Mouse (Mus musculus): ENCODE measurements around the gene Mzf1. TPM values are rescaled to one million over a fixed set of nuclear protein-coding genes. Genes with fewer than 3 reads are reported as not detected.

The Mzf1 gene
- polyA plus RNA-seq, 1 experiment: 0.90 TPM

GRCm38 (mm10) chr7:13003380-13003779 lies 51.2 kb downstream of the Mzf1 start:
- Histone ChIP-seq H3K4me1 (ENCODE audit: control insufficient read depth, insufficient read depth, low read length) (no peaks in the 10 kb centered on the region), H3K27me3 (ENCODE audit: control insufficient read depth, insufficient read depth, low read length, poor library complexity, severe bottlenecking) (no peaks in the 10 kb centered on the region), H3K9ac (ENCODE audit: low read depth, poor library complexity, severe bottlenecking) (no peak overlapping the region), H3K36me3 (ENCODE audit: control insufficient read depth, insufficient read depth, low read length, poor library complexity, severe bottlenecking) (no peaks in the 10 kb centered on the region), H3K27ac (ENCODE audit: insufficient read depth, low read length) (no peak overlapping the region), H3K9me3 (replicated peaks; ENCODE audit: control insufficient read depth, insufficient read depth, low read length, poor library complexity, severe bottlenecking) (no peaks in the 10 kb centered on the region), H3K4me3 (ENCODE audit: low read depth, low read length) (no peak overlapping the region)
- TF ChIP-seq EP300 (IDR thresholded peaks at IDR 0.05; ENCODE audit: insufficient read depth, low read depth, low read length) (no peak), POLR2A (IDR thresholded peaks at IDR 0.05; ENCODE audit: insufficient read depth, low read length) (no peak), CTCF (IDR thresholded peaks at IDR 0.05; ENCODE audit: low read depth, low read length) (no peak)

- Histone ChIP-seq H3K36me3 (ENCODE audit: control insufficient read depth, insufficient read depth, low read length, poor library complexity, severe bottlenecking) (no peaks in the 10 kb centered on the region), H3K4me1 (ENCODE audit: control insufficient read depth, insufficient read depth, low read length) (no peaks in the 10 kb centered on the region), H3K27ac (ENCODE audit: insufficient read depth, low read length) (no peak overlapping the region), H3K9ac (ENCODE audit: low read depth, poor library complexity, severe bottlenecking) (no peak overlapping the region), H3K4me3 (ENCODE audit: low read depth, low read length) (no peak overlapping the region), H3K9me3 (replicated peaks; ENCODE audit: control insufficient read depth, insufficient read depth, low read length, poor library complexity, severe bottlenecking) (no peaks in the 10 kb centered on the region), H3K27me3 (ENCODE audit: control insufficient read depth, insufficient read depth, low read length, poor library complexity, severe bottlenecking) (no peaks in the 10 kb centered on the region)
- no peak for TF ChIP-seq POLR2A (IDR thresholded peaks at IDR 0.05; ENCODE audit: insufficient read depth, low read length)
- no peak for TF ChIP-seq EP300 (IDR thresholded peaks at IDR 0.05; ENCODE audit: insufficient read depth, low read depth, low read length)
- no peak for TF ChIP-seq CTCF (IDR thresholded peaks at IDR 0.05; ENCODE audit: low read depth, low read length)
Measured at GRCm38 (mm10) chr7:13001584-13001983, 53.0 kb downstream of the Mzf1 start.

GRCm38 (mm10) chr7:12998851-12999250 lies 55.7 kb downstream of the Mzf1 start, which contains the start of gene Trim28:
Gene Trim28 (plus strand): TSS chr7:12999114.
- H3K9me3 ChIP-seq (replicated peaks; ENCODE audit: control insufficient read depth, insufficient read depth, low read length, poor library complexity, severe bottlenecking): no peaks in the 10 kb centered on the region

GRCm38 (mm10) chr7:12998053-12998452 lies 56.5 kb downstream of the Mzf1 start, which contains the start of gene Slc27a5:
Gene Slc27a5 (minus strand): TSS chr7:12998192.
- Histone ChIP-seq H3K4me1 (ENCODE audit: control insufficient read depth, insufficient read depth, low read length) (no peaks in the 10 kb centered on the region), H3K27ac (ENCODE audit: insufficient read depth, low read length) (no peak within 1 kb of the TSS), H3K9me3 (replicated peaks; ENCODE audit: control insufficient read depth, insufficient read depth, low read length, poor library complexity, severe bottlenecking) (no peaks in the 10 kb centered on the region), H3K27me3 (ENCODE audit: control insufficient read depth, insufficient read depth, low read length, poor library complexity, severe bottlenecking) (no peaks in the 10 kb centered on the region), H3K4me3 (ENCODE audit: low read depth, low read length) (no peak within 1 kb of the TSS), H3K9ac (ENCODE audit: low read depth, poor library complexity, severe bottlenecking) (no peak within 1 kb of the TSS), H3K36me3 (ENCODE audit: control insufficient read depth, insufficient read depth, low read length, poor library complexity, severe bottlenecking) (no peaks in the 10 kb centered on the region)
- no peak for TF ChIP-seq CTCF (IDR thresholded peaks at IDR 0.05; ENCODE audit: low read depth, low read length)
- TF ChIP-seq POLR2A (IDR thresholded peaks at IDR 0.05; ENCODE audit: insufficient read depth, low read length): no peak
- no peak for TF ChIP-seq EP300 (IDR thresholded peaks at IDR 0.05; ENCODE audit: insufficient read depth, low read depth, low read length)

More at GRCm38 (mm10) chr7:12998851-12999250, 55.7 kb downstream of the Mzf1 start, which contains the start of gene Trim28:
- Histone ChIP-seq H3K9ac (ENCODE audit: low read depth, poor library complexity, severe bottlenecking) (no peak within 1 kb of the TSS), H3K4me3 (ENCODE audit: low read depth, low read length) (no peak within 1 kb of the TSS), H3K36me3 (ENCODE audit: control insufficient read depth, insufficient read depth, low read length, poor library complexity, severe bottlenecking) (no peaks in the 10 kb centered on the region), H3K27ac (ENCODE audit: insufficient read depth, low read length) (no peak within 1 kb of the TSS), H3K27me3 (ENCODE audit: control insufficient read depth, insufficient read depth, low read length, poor library complexity, severe bottlenecking) (no peaks in the 10 kb centered on the region), H3K4me1 (ENCODE audit: control insufficient read depth, insufficient read depth, low read length) (no peaks in the 10 kb centered on the region)
- no peak for TF ChIP-seq EP300 (IDR thresholded peaks at IDR 0.05; ENCODE audit: insufficient read depth, low read depth, low read length)
- no peak for TF ChIP-seq CTCF (IDR thresholded peaks at IDR 0.05; ENCODE audit: low read depth, low read length)
- no peak for TF ChIP-seq POLR2A (IDR thresholded peaks at IDR 0.05; ENCODE audit: insufficient read depth, low read length)

GRCm38 (mm10) chr7:12997230-12997629 lies 57.3 kb downstream of the Mzf1 start:
- H3K36me3 ChIP-seq (ENCODE audit: control insufficient read depth, insufficient read depth, low read length, poor library complexity, severe bottlenecking): no peaks in the 10 kb centered on the region
- H3K9ac ChIP-seq (ENCODE audit: low read depth, poor library complexity, severe bottlenecking): no peak overlapping the region
- no peaks in the 10 kb centered on the region for H3K27me3 ChIP-seq (ENCODE audit: control insufficient read depth, insufficient read depth, low read length, poor library complexity, severe bottlenecking)
- H3K4me3 ChIP-seq (ENCODE audit: low read depth, low read length): no peak overlapping the region
- no peaks in the 10 kb centered on the region for H3K9me3 ChIP-seq (replicated peaks; ENCODE audit: control insufficient read depth, insufficient read depth, low read length, poor library complexity, severe bottlenecking)
- no peaks in the 10 kb centered on the region for H3K4me1 ChIP-seq (ENCODE audit: control insufficient read depth, insufficient read depth, low read length)
- no peak overlapping the region for H3K27ac ChIP-seq (ENCODE audit: insufficient read depth, low read length)
- TF ChIP-seq POLR2A (IDR thresholded peaks at IDR 0.05; ENCODE audit: insufficient read depth, low read length): no peak
- TF ChIP-seq EP300 (IDR thresholded peaks at IDR 0.05; ENCODE audit: insufficient read depth, low read depth, low read length): no peak
- TF ChIP-seq CTCF (IDR thresholded peaks at IDR 0.05; ENCODE audit: low read depth, low read length): no peak

GRCm38 (mm10) chr7:12995862-12996261 lies 58.7 kb downstream of the Mzf1 start:
- Histone ChIP-seq H3K9ac (ENCODE audit: low read depth, poor library complexity, severe bottlenecking) (no peak overlapping the region), H3K27ac (ENCODE audit: insufficient read depth, low read length) (no peak overlapping the region), H3K36me3 (ENCODE audit: control insufficient read depth, insufficient read depth, low read length, poor library complexity, severe bottlenecking) (no peaks in the 10 kb centered on the region), H3K27me3 (ENCODE audit: control insufficient read depth, insufficient read depth, low read length, poor library complexity, severe bottlenecking) (no peaks in the 10 kb centered on the region), H3K4me3 (ENCODE audit: low read depth, low read length) (no peak overlapping the region), H3K9me3 (replicated peaks; ENCODE audit: control insufficient read depth, insufficient read depth, low read length, poor library complexity, severe bottlenecking) (no peaks in the 10 kb centered on the region), H3K4me1 (ENCODE audit: control insufficient read depth, insufficient read depth, low read length) (no peaks in the 10 kb centered on the region)
- TF ChIP-seq POLR2A (IDR thresholded peaks at IDR 0.05; ENCODE audit: insufficient read depth, low read length): no peak
- no peak for TF ChIP-seq EP300 (IDR thresholded peaks at IDR 0.05; ENCODE audit: insufficient read depth, low read depth, low read length)
- TF ChIP-seq CTCF (IDR thresholded peaks at IDR 0.05; ENCODE audit: low read depth, low read length): no peak

All from ES-Bruce4 (cell line).